ENCODE assay signal across 15 mouse cellular contexts in genomic region chr11:33746402-33746801, GRCm38 (mm10).
DNase-seq lines count a peak whose midpoint lies in the region; ATAC-seq and TF ChIP-seq lines count a peak whose summit lies in the region.
"Had no signal": no experiment of that assay in that cellular context is flagged by ENCODE, and none has a peak within 500 bp of the region (broad histone marks: within the 10 kb centered on the region; RNA-seq: fewer than 3 reads in every experiment).

No protein-coding gene starts in this region.

- no peak overlapping the region for H3K4me2 ChIP-seq in intestine, embryonic 15.5 days (replicated peaks)
- H3K4me2 ChIP-seq in intestine, postnatal 0 days (replicated peaks; ENCODE audit: low read depth), result no peak overlapping the region
- H3K4me2 ChIP-seq in lung, postnatal 0 days (replicated peaks; ENCODE audit: low read depth, low read length), result no peak overlapping the region
- H3K4me2 ChIP-seq: embryonic facial prominence, embryonic 15.5 days; liver, embryonic 12.5 days; midbrain, embryonic 12.5 days; neural tube, embryonic 12.5 days had no signal

- no peak overlapping the region for H3K9ac ChIP-seq in intestine, embryonic 15.5 days
- no peak overlapping the region for H3K9ac ChIP-seq in intestine, postnatal 0 days (ENCODE audit: low read depth, low read length)
- H3K9ac ChIP-seq in lung, postnatal 0 days (replicated peaks; ENCODE audit: low read depth), result no peak overlapping the region
- H3K9ac ChIP-seq: embryonic facial prominence, embryonic 15.5 days; liver, embryonic 12.5 days; midbrain, embryonic 12.5 days; neural tube, embryonic 12.5 days had no signal

- no peaks in the 10 kb centered on the region for H3K9me3 ChIP-seq in intestine, embryonic 15.5 days
- no peaks in the 10 kb centered on the region for H3K9me3 ChIP-seq in intestine, postnatal 0 days (ENCODE audit: control insufficient read depth)
- no peaks in the 10 kb centered on the region for H3K9me3 ChIP-seq in lung, postnatal 0 days (ENCODE audit: low read length)
- H3K9me3 ChIP-seq: embryonic facial prominence, embryonic 15.5 days; liver, embryonic 12.5 days; midbrain, embryonic 12.5 days; neural tube, embryonic 12.5 days had no signal

- intact Hi-C loops in heart, postnatal 14 days (cut with DNase I), result no loop called here

- 0 out of 2 replicates have a peak, but pooled peaks have one; percentile 11 for ATAC-seq in intestine, embryonic 15.5 days
- ATAC-seq in intestine, postnatal 0 days, result no peak
- ATAC-seq in lung, postnatal 0 days, result peak; percentile 17
- ATAC-seq: hindbrain, embryonic 16.5 days; liver, embryonic 12.5 days had no signal

- TF ChIP-seq EP300 in lung, postnatal 0 days (IDR thresholded peaks at IDR 0.05), result no peak

- DNase-seq in ZHBTc4 (ENCODE audit: low read depth, low spot score), result peak; percentile 6
- DNase-seq in heart, postnatal 14 days, result peak; percentile 50 to 65
- peak; percentile 58 for DNase-seq in lung, postnatal 0 days (ENCODE audit: low spot score)
- DNase-seq in cerebellum, postnatal 4 days (ENCODE audit: low spot score in 2 of 2), result no peak
- no peak for DNase-seq in adrenal gland, adult (ENCODE audit: inconsistent age in 2 of 2, low spot score in 1 of 2)
- no peak for DNase-seq in adrenal gland, postnatal 36 days
- DNase-seq: adrenal gland, adult 2 months; gastrocnemius, adult 2 months had no signal

- no peaks in the 10 kb centered on the region for H3K27me3 ChIP-seq in intestine, embryonic 15.5 days (replicated peaks)
- no peaks in the 10 kb centered on the region for H3K27me3 ChIP-seq in intestine, postnatal 0 days (replicated peaks; ENCODE audit: control insufficient read depth, insufficient read depth, low read length)
- H3K27me3 ChIP-seq in lung, postnatal 0 days (replicated peaks; ENCODE audit: insufficient read depth, low read length), result no peaks in the 10 kb centered on the region
- H3K27me3 ChIP-seq: embryonic facial prominence, embryonic 15.5 days; liver, embryonic 12.5 days; midbrain, embryonic 12.5 days; neural tube, embryonic 12.5 days had no signal

- no peak for TF ChIP-seq CTCF in intestine, postnatal 0 days (IDR thresholded peaks at IDR 0.05; ENCODE audit: low read depth)
- TF ChIP-seq CTCF in lung, postnatal 0 days (IDR thresholded peaks at IDR 0.05), result no peak

- no peak overlapping the region for H3K4me3 ChIP-seq in intestine, embryonic 15.5 days (replicated peaks)
- H3K4me3 ChIP-seq in intestine, postnatal 0 days (ENCODE audit: low read depth, low read length), result no peak overlapping the region
- no peak overlapping the region for H3K4me3 ChIP-seq in lung, postnatal 0 days (ENCODE audit: low read depth, low read length)
- H3K4me3 ChIP-seq: embryonic facial prominence, embryonic 15.5 days; gastrocnemius, adult 2 months; liver, embryonic 12.5 days; midbrain, embryonic 12.5 days; neural tube, embryonic 12.5 days had no signal

- WGBS in intestine, embryonic 15.5 days, result 57% methylated on average over 3 of the region's 3 CpGs
- 71% methylated on average over 3 of the region's 3 CpGs for WGBS in intestine, postnatal 0 days
- 73% methylated on average over 3 of the region's 3 CpGs for WGBS in lung, postnatal 0 days

- H3K36me3 ChIP-seq in intestine, embryonic 15.5 days, result no peaks in the 10 kb centered on the region
- no peaks in the 10 kb centered on the region for H3K36me3 ChIP-seq in intestine, postnatal 0 days (ENCODE audit: control insufficient read depth, insufficient read depth)
- H3K36me3 ChIP-seq in lung, postnatal 0 days (ENCODE audit: insufficient read depth, low read length), result no peaks in the 10 kb centered on the region
- H3K36me3 ChIP-seq: embryonic facial prominence, embryonic 15.5 days; liver, embryonic 12.5 days; midbrain, embryonic 12.5 days; neural tube, embryonic 12.5 days had no signal

- peaks cover 6% of the 10 kb centered on the region for H3K4me1 ChIP-seq in intestine, embryonic 15.5 days (replicated peaks)
- H3K4me1 ChIP-seq in intestine, postnatal 0 days (replicated peaks; ENCODE audit: control insufficient read depth, insufficient read depth, low read length), result no peaks in the 10 kb centered on the region
- H3K4me1 ChIP-seq in lung, postnatal 0 days (ENCODE audit: insufficient read depth, low read depth, low read length), result peaks cover 5% of the 10 kb centered on the region; the same call in 1 of the 2 replicates
- H3K4me1 ChIP-seq: embryonic facial prominence, embryonic 15.5 days; liver, embryonic 12.5 days had no signal

- no peak overlapping the region for H3K27ac ChIP-seq in intestine, embryonic 15.5 days
- no peak overlapping the region for H3K27ac ChIP-seq in intestine, postnatal 0 days (ENCODE audit: low read depth, low read length)
- no peak overlapping the region for H3K27ac ChIP-seq in lung, postnatal 0 days (ENCODE audit: low read length)
- H3K27ac ChIP-seq: embryonic facial prominence, embryonic 15.5 days; gastrocnemius, adult 2 months; liver, embryonic 12.5 days; midbrain, embryonic 12.5 days; neural tube, embryonic 12.5 days had no signal

Comparison
In these comparisons a context has a peak if more than half of its experiments do, and no peak if none do; other contexts are left out.
1. DNase-seq: peak in ZHBTc4 (single experiment), heart, postnatal 14 days (2 of 2) and lung, postnatal 0 days (single experiment); none in cerebellum, postnatal 4 days (0 of 2), adrenal gland, adult (0 of 2) and adrenal gland, postnatal 36 days (0 of 2).